Mouse (Mus musculus) regulatory T cell (primary cell): ENCODE data around the gene Fam71f2.

Experiments used
- in situ Hi-C: fragments of 300-600 bp; cut with MboI, MseI; formaldehyde crosslinking; loops from one replicate; pipeline ENCODE4 v1.15.1; 2025; ENCODE audit warnings: high pct_unique_total_duplicates

Gene Fam71f2

GRCm38 (mm10) chr6:29276746-29277145, 2.6 kb upstream of the Fam71f2 start:
- in situ Hi-C loops = loop anchor here (5.0 to 10.0 kb wide), 3 partner anchors 39 to 109 kb away; partner anchors contain the start of gene Rbm28

GRCm38 (mm10) chr6:29278513-29279267, 703 bp upstream of the Fam71f2 start:
- in situ Hi-C loops = loop anchor here (5.0 to 10.0 kb wide), 3 partner anchors 41 to 111 kb away; partner anchors contain the start of gene Rbm28

- in situ Hi-C loops = no loop called here
These were observed 1.3 kb downstream of the Fam71f2 start for GRCm38 (mm10) chr6:29280671-29281070.

- in situ Hi-C loops = no loop called here
These were observed 7.5 kb downstream of the Fam71f2 start for GRCm38 (mm10) chr6:29286870-29287269.

GRCm38 (mm10) chr6:29287481-29287880, 8.1 kb downstream of the Fam71f2 start:
- in situ Hi-C loops = no loop called here

GRCm38 (mm10) chr6:29287944-29288343, 8.6 kb downstream of the Fam71f2 start:
- in situ Hi-C loops = no loop called here

- in situ Hi-C loops = no loop called here
These were observed 9.3 kb downstream of the Fam71f2 start for GRCm38 (mm10) chr6:29288651-29289050.

GRCm38 (mm10) chr6:29299112-29299511, 19.7 kb downstream of the Fam71f2 start:
- in situ Hi-C loops = no loop called here

GRCm38 (mm10) chr6:29303251-29303650, 23.9 kb downstream of the Fam71f2 start:
- in situ Hi-C loops = no loop called here

GRCm38 (mm10) chr6:29303726-29304125, 24.3 kb downstream of the Fam71f2 start:
- in situ Hi-C loops = no loop called here

GRCm38 (mm10) chr6:29305462-29305861, 26.1 kb downstream of the Fam71f2 start:
- in situ Hi-C loops = no loop called here

GRCm38 (mm10) chr6:29308846-29309605, 29.6 kb downstream of the Fam71f2 start:
- in situ Hi-C loops = no loop called here

GRCm38 (mm10) chr6:29313690-29314202, 34.4 kb downstream of the Fam71f2 start:
- in situ Hi-C loops = no loop called here

- in situ Hi-C loops = no loop called here
These were observed 37.9 kb downstream of the Fam71f2 start for GRCm38 (mm10) chr6:29317286-29317685.

GRCm38 (mm10) chr6:29317941-29318340, 38.5 kb downstream of the Fam71f2 start:
- in situ Hi-C loops = no loop called here

- in situ Hi-C loops = no loop called here
These were observed 39.5 kb downstream of the Fam71f2 start, which contains the start of gene Fam71f1 for GRCm38 (mm10) chr6:29318879-29319278. Gene Fam71f1 (plus strand): TSS chr6:29319140.

- in situ Hi-C loops = no loop called here
These were observed 42.2 kb downstream of the Fam71f2 start for GRCm38 (mm10) chr6:29321586-29321985.

- in situ Hi-C loops = no loop called here
These were observed 42.8 kb downstream of the Fam71f2 start for GRCm38 (mm10) chr6:29322147-29322546.

GRCm38 (mm10) chr6:29322735-29323134, 43.3 kb downstream of the Fam71f2 start:
- in situ Hi-C loops = no loop called here

- in situ Hi-C loops = no loop called here
These were observed 47.6 kb downstream of the Fam71f2 start for GRCm38 (mm10) chr6:29326961-29327360.

GRCm38 (mm10) chr6:29329514-29329913, 50.1 kb downstream of the Fam71f2 start:
- in situ Hi-C loops = no loop called here
